Mouse (Mus musculus) left cerebral cortex, adult 8-10 months (tissue): Measurements from ENCODE around the gene Creb5. TPM values are rescaled to one million over a fixed set of nuclear protein-coding genes. Genes with fewer than 3 reads are reported as not detected.

Experiments used
- DNase-seq, 2 experiments: peaks; one replicate each; pipeline ENCODE4 v3.0.0; 2022; ENCODE audit warnings: low spot score in 2 of 2
- total RNA-seq, 4 experiments: library from RNA; stranded (reverse); gene quantifications; 2 replicates each; pipeline ENCODE4 v1.2.4; 2022

The Creb5 gene
- total RNA-seq, 4 experiments from 2014 or later: 5.0 to 6.9 (median 6.2) TPM

DNA sequence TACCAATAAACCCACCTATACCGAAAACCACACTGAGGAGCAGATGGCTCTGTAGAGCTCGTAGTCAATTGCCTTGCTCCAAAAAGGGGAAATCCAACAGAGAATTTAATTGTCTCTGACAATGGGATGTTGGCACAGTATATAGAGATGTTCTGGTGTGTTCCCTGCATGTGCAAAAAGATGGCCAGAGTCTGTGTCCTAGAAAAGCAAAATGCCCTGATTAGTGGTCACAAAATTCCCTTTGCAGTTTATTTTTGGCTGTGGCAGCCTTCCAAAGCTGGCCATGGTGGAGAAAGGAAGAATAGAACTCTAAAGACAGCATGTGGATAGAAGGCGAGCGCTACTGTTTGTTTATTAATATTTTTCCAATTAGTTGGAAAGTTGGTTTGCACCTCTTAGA lies 250.5 kb downstream of the Creb5 start:
- no peak for DNase-seq

GRCm38 (mm10) chr6:53541798-53542197 lies 254.7 kb downstream of the Creb5 start:
- no peak for DNase-seq

- DNase-seq: no peak
Observed at GRCm38 (mm10) chr6:53545483-53545900, 258.4 kb downstream of the Creb5 start.

GRCm38 (mm10) chr6:53545989-53546388 lies 258.9 kb downstream of the Creb5 start:
- no peak for DNase-seq

DNA sequence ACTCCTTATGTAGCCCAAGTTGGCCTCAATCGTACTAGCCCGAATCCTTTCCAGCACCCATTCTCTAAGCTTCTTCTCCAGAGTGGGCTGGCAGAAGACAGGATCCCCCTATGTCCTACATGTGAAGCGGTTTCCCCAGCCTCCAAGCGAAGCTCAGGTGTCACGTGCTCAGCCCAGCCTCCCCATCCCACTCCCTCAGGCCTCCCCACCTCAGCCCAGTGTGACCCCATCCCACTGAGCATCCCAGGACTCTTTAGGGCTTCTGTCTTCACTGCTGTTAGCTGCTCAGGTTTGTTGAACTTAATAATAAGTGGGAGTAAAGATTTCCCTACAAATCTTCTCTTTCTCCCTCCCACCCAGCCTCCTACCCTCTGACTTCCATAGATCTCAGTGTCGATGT lies 261.2 kb downstream of the Creb5 start:
- no peak for DNase-seq

- DNase-seq: no peak
Observed at GRCm38 (mm10) chr6:53549409-53549808, 262.3 kb downstream of the Creb5 start.

GRCm38 (mm10) chr6:53556050-53556449 lies 269.0 kb downstream of the Creb5 start:
- DNase-seq: no peak

DNA sequence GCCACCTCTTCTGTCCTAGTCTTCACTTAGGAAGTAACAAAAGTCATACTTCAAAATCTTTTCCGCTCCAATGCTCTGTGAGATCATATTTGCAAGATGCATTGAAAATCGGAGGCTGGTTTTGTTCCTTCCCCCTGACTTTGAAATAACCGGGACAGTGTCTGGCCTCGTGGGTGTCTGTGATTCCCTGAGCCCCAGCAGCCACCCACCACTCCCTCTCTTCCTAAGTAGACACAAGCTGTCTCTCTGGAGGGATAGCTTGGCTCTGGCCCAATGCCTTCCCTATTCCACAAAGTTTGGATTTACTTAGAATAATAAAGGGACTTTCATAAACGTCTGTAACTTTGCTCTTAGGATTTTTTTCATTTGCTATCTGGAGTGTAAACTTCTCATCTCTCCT lies 273.9 kb downstream of the Creb5 start:
- DNase-seq: no peak

GRCm38 (mm10) chr6:53562586-53562985 lies 275.5 kb downstream of the Creb5 start:
- DNase-seq: no peak

GRCm38 (mm10) chr6:53563546-53564185 lies 276.6 kb downstream of the Creb5 start:
- DNase-seq: no peak

DNA sequence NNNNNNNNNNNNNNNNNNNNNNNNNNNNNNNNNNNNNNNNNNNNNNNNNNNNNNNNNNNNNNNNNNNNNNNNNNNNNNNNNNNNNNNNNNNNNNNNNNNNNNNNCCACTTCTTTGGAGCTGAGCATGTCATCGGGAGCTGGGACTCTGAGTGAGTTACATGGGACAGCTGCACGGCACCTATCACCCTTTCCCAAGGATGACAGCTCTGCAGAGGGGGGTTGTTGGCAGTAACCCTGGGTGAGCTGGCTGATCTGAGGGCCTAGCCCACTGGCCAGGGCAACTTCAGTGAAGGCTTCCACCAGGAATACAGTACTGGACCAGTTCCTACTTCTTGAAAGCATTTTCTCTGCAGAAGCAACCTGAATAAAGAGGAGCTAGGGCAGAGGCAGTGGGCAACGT lies 282.4 kb downstream of the Creb5 start:
- no peak for DNase-seq

DNA sequence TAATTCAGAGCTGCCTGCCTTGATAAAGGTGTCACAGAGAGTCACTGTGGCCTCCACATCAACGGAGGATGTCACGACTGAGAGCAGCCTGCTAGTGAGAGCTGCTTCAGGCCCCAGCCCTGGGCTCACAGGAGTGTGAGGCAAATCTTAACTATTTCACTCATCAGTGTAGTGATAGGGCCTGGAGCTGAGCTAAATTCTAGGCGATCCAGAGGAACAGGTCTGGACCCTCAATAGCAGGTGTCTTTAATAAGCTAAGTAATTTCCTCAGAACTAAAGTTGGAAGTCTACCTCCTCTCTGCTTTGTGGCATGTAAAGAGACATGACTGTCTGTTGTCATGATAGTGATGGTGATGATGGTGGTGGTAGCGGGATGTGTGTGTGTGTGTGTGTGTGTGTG lies 283.8 kb downstream of the Creb5 start:
- DNase-seq: no peak

- no peak for DNase-seq
Observed at GRCm38 (mm10) chr6:53571571-53572122, 284.6 kb downstream of the Creb5 start.

- no peak for DNase-seq
Observed at GRCm38 (mm10) chr6:53572456-53572855, 285.4 kb downstream of the Creb5 start.

DNA sequence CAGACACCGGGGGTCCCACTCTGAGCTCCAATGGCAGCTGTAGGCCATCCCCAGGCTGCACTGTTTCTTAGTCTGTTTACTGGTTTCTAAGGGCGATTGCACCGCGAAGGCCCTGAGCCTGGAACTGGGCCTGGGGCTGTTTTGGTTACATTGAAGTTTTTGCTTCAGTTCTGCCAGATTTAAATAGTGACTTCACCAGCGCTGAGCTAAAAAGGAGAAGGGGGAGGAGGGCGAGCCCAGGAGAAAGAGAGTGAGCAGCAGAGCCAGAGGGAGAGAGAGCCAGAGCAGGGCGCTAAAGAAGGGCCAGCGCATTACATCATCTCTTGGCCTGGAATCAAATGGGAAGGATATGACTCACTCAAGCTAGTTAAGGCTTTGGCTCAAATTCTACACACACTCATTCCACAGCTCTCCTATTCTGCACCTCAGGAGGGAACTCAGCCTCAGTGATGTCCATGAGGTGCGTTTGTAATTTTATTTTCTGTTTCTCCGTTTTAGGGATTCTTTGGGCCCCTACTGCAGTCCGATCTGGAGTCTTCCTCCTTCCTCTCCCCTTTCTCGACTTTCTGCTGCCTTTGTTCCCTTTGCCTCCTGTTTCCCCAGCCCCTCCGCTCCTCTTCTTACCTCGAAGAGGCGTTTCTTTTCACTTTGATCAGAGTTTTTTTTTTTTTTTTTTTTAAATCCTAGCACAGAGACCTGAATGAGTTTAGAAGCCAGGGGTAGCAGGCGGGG lies 286.1 kb downstream of the Creb5 start:
- DNase-seq: peak; percentile 39 to 92

GRCm38 (mm10) chr6:53573711-53574065 lies 286.6 kb downstream of the Creb5 start:
- DNase-seq: no peak

GRCm38 (mm10) chr6:53574097-53574496 lies 287.0 kb downstream of the Creb5 start:
- DNase-seq: no peak

DNA sequence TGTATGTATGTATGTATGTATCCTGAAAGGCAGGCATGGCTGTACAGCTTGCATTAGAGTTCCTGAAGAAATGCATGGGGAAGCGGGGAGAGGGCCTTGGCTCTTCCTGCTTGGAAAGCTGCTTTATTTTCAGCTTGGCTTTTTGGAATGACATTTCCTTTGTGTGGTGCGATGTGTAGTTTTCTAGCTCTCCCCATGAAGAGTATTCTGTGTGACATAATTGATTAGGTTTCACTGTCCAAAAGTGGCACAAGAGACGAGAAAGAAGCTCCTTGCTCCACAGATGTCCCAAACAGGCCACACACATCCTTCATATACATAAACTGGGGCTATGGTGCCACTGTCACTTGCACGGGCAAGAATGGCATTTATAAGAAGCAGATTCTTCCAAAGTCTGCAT lies 288.1 kb downstream of the Creb5 start:
- no peak for DNase-seq

GRCm38 (mm10) chr6:53575836-53576235 lies 288.8 kb downstream of the Creb5 start:
- DNase-seq: no peak

DNA sequence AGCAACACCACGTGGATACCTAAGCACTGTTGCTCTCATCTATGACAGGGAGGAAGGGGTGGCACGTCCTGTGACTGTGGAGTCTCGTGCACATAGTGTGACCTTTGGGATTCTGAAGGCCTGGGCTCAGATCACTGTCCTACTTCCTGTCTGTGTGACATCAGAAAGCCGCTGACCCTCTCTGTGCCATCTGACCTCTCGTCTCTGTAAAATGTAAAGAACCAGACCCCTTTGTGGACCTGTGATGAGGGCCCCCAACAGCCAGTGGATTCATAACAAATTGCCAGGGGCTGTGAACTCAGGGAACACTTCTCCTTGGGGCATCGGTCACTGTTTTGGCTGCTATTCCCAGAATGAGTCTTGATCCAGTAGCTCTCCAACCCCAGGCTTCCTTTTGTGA lies 289.8 kb downstream of the Creb5 start:
- no peak for DNase-seq

- DNase-seq: no peak
Observed at GRCm38 (mm10) chr6:53577776-53578175, 290.7 kb downstream of the Creb5 start.

DNA sequence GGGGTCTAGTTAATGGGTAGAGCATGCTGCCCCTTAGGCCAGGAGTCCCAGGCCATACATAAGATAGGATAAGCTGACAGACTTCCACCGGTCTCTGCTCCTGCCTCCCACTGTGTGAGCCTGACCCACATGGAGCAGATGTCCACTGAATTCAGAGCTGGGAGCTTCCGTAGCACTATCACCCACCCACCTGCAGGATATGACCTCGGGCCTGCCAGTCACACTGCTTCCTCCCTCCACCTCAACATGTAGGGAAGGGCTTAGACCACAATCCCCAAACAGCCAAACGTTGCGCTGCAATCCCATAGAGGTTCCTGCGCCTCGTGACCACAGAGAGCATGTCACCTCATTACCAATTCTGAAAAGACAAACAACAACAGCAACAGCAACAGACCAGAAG lies 293.3 kb downstream of the Creb5 start:
- no peak for DNase-seq
